Mouse (Mus musculus) liver, postnatal 0 days (tissue): ENCODE data around the gene Traip. TPM values are rescaled to one million over a fixed set of nuclear protein-coding genes. Genes with fewer than 3 reads are reported as not detected.

Experiments used
- ATAC-seq: fragments of 200-750 bp; cut with Nextera tagmentation; 2 replicates; pipeline ENCODE4 v1.8.0; 2017; ENCODE audit warnings: mild to moderate bottlenecking, moderate library complexity
- DNase-seq: peaks from one replicate; pipeline ENCODE4 v3.0.0-alpha.2; 2016
- H3K27ac ChIP-seq: fragments of 300-500 bp; sonication (generic); 2 replicates; pipeline ENCODE4 v1.5.1; 2014; ENCODE audit warnings: antibody characterized with exemption, moderate library complexity, mild to moderate bottlenecking, low read depth
- H3K27me3 ChIP-seq: fragments of 300-500 bp; sonication (generic); 2 replicates; pipeline ENCODE4 v1.6.1; 2014; ENCODE audit warnings: low read length, control low read depth, mixed read lengths; ENCODE audit not compliant: insufficient read depth
- H3K36me3 ChIP-seq: fragments of 300-500 bp; sonication (generic); replicated peaks from 2 replicates; pipeline ENCODE4 v1.6.1; 2014; ENCODE audit warnings: mild to moderate bottlenecking, control low read depth, low read length, moderate library complexity, mixed read lengths; ENCODE audit not compliant: insufficient read depth
- H3K4me1 ChIP-seq: fragments of 300-500 bp; sonication (generic); 2 replicates; pipeline ENCODE4 v1.6.1; 2014; ENCODE audit warnings: antibody characterized with exemption, mild to moderate bottlenecking, control low read depth; ENCODE audit not compliant: insufficient read depth
- H3K4me2 ChIP-seq: fragments of 300-500 bp; sonication (generic); 2 replicates; pipeline ENCODE4 v1.6.1; 2014; ENCODE audit warnings: low read depth, mild to moderate bottlenecking, low read length, moderate library complexity, mixed read lengths
- H3K4me3 ChIP-seq: fragments of 300-500 bp; sonication (generic); 2 replicates; pipeline ENCODE4 v1.5.1; 2014; ENCODE audit warnings: low read depth, low read length
- H3K9ac ChIP-seq: fragments of 300-500 bp; sonication (generic); replicated peaks from 2 replicates; pipeline ENCODE4 v1.6.1; 2014; ENCODE audit warnings: mild to moderate bottlenecking, moderate library complexity
- H3K9me3 ChIP-seq: fragments of 300-500 bp; sonication (generic); 2 replicates; pipeline ENCODE4 v1.6.1; 2016; ENCODE audit warnings: mild to moderate bottlenecking, control low read depth, low read length, mixed read lengths
- CTCF ChIP-seq: sonication (generic); IDR thresholded peaks from 2 replicates; pipeline ENCODE4 v1.5.1; 2016; ENCODE audit warnings: antibody characterized with exemption, low read depth
- EP300 ChIP-seq: IDR thresholded peaks from 2 replicates; pipeline ENCODE4 v1.6.1; 2016; ENCODE audit warnings: antibody characterized with exemption, low read depth, mild to moderate bottlenecking
- WGBS: fragments of 180-500 bp; shearing (Covaris S2); extraction: QIAGEN DNeasy Blood & Tissue Kit; methylation state at CpG from one replicate; pipeline ENCODE4 v1.1.7; 2014; ENCODE audit not compliant: insufficient replicate concordance; 5-methylcytosine and 5-hydroxymethylcytosine counted together
- polyA plus RNA-seq: library from polyadenylated mRNA; unstranded; fragments of >200 nt; fragmentation: Nextera tagmentation; extraction: Ambion mirVana; gene quantifications from 2 replicates; pipeline ENCODE4 v1.2.1, GENCODE M21; 2015

Gene Traip
- polyA plus RNA-seq, 1 experiment from 2014 or later = 6.5 TPM

- Histone ChIP-seq H3K9ac (no peak overlapping the region), H3K27ac (no peak overlapping the region), H3K4me1 (no peaks in the 10 kb centered on the region), H3K36me3 (peaks cover 26% of the 10 kb centered on the region), H3K4me3 (no peak overlapping the region), H3K27me3 (no peaks in the 10 kb centered on the region), H3K4me2 (no peak overlapping the region), H3K9me3 (no peaks in the 10 kb centered on the region)
- ATAC-seq = no peak
- TF ChIP-seq CTCF (peak; percentile 50), EP300 (no peak)
- no peak for DNase-seq
- 49% methylated on average over 5 of the region's 5 CpGs for WGBS
Observed at GRCm38 (mm10) chr9:107961881-107962280, 11.9 kb downstream of the Traip start.

DNA sequence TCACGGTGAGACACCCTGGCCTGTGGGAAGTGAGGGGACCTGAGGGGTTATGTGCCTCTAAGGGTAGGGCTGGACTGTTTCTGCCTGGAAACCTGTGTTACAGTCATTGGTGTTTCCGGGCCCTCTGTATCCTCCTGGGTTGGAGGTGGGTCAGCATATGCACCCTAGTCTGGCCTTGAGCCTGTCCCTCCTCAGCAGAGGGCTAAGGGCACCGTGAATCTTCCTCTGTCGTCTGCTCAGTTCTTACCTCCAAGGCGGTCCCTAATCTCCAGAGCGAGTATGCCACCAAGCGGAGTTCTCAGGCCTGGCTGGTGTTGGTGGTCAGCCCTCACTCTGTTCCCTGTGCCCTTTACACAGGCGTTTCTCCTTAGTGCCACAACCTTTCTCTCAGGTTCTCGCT is 13.0 kb downstream of the Traip start:
- DNase-seq (no peak), ATAC-seq (no peak)
- Histone ChIP-seq H3K27me3 (no peaks in the 10 kb centered on the region), H3K9ac (no peak overlapping the region), H3K9me3 (no peaks in the 10 kb centered on the region), H3K4me1 (peaks cover 4% of the 10 kb centered on the region; the same call in 1 of the 2 replicates), H3K4me3 (no peak overlapping the region), H3K4me2 (no peak overlapping the region), H3K36me3 (peaks cover 26% of the 10 kb centered on the region), H3K27ac (no peak overlapping the region)
- WGBS = 94% methylated on average over 9 of the region's 9 CpGs
- TF ChIP-seq CTCF (no peak), EP300 (no peak)

DNA sequence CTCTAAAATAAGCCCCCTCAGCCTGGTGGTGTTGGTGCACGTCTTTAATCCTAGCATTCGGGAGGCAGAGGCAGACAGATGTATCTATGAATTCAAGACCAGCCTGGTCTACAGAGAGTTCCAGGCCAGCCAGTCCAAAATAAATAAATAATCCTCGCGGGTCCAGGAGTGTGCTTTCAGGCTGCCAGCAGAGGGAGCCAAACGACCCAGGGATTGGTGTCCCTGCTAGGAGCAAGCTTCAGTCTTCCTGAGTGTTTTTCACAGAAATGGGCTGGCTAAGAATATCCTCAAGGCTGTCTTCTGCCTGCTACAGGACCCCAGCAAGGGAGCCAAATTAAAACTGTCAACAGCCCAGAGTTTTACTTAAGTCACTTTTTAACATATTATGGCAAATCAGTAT is 13.8 kb downstream of the Traip start:
- peak; percentile 93 for DNase-seq
- peak; percentile 80 for ATAC-seq
- Histone ChIP-seq H3K4me2 (no peak overlapping the region), H3K27me3 (no peaks in the 10 kb centered on the region), H3K9ac (no peak overlapping the region), H3K36me3 (peaks cover 25% of the 10 kb centered on the region), H3K4me3 (no peak overlapping the region), H3K4me1 (peaks cover 4% of the 10 kb centered on the region; the same call in 1 of the 2 replicates), H3K27ac (no peak overlapping the region), H3K9me3 (no peaks in the 10 kb centered on the region)
- 16% methylated on average over 5 of the region's 5 CpGs for WGBS
- TF ChIP-seq CTCF (peak; percentile 98), EP300 (peak; percentile 23; the same call in 1 of the 2 replicates)

DNA sequence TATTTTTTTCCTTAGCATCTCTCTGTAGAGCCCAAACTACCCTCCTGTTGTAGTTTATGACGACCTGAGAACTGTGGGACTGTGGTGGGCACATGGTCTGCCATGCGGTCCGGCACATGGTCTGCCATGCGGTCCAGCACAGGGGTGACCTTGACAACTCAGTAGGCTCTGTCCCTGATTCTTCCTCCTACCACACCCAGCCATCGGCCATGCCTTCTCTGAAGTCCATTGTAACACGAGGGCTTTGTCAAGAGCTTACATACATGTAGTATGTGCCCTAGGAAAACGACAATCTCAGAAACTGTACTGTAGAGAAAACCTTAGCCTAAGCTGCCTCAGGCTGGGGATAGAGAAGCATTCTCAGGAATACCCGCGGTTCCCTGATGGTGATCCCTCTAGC is 14.7 kb downstream of the Traip start:
- H3K27me3 ChIP-seq = no peaks in the 10 kb centered on the region
- H3K9me3 ChIP-seq = no peaks in the 10 kb centered on the region
- 87% methylated on average over 9 of the region's 9 CpGs for WGBS
- H3K36me3 ChIP-seq = peaks cover 24% of the 10 kb centered on the region
- no peak for TF ChIP-seq EP300
- TF ChIP-seq CTCF = no peak
- no peak overlapping the region for H3K27ac ChIP-seq
- peaks cover 4% of the 10 kb centered on the region; the same call in 1 of the 2 replicates for H3K4me1 ChIP-seq
- ATAC-seq (no peak), DNase-seq (no peak)
- H3K4me2 ChIP-seq = no peak overlapping the region
- H3K9ac ChIP-seq = no peak overlapping the region
- H3K4me3 ChIP-seq = no peak overlapping the region

DNA sequence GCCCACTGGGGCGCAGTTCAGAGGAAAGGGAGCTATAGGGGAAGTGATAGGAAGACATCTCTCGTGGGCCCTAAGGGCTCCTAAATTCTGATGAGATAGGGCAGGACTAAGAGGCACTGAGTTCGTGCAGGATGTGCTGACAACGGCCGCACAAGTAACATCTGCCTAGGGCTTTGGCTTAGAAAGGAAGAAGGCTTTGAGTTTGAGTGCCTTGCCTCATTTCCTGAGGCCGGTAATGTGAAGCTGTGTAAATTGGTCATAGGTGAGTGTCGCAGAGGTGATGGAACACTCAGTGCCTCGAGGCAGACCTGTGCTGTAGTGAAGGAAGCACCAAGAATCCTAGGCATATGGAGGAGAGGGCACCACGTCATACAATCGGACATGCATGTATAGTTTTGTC is 16.7 kb downstream of the Traip start:
- H3K9ac ChIP-seq = no peak overlapping the region
- peaks cover 15% of the 10 kb centered on the region for H3K4me1 ChIP-seq
- H3K27ac ChIP-seq = 0 out of 2 replicates have a peak overlapping the region, but pooled peaks have one; percentile 6
- no peak for ATAC-seq
- no peaks in the 10 kb centered on the region for H3K27me3 ChIP-seq
- H3K4me3 ChIP-seq = no peak overlapping the region
- TF ChIP-seq EP300 (no peak), CTCF (no peak)
- WGBS = 55% methylated on average over 10 of the region's 10 CpGs
- peaks cover 15% of the 10 kb centered on the region for H3K36me3 ChIP-seq
- no peak overlapping the region for H3K4me2 ChIP-seq
- DNase-seq = no peak
- no peaks in the 10 kb centered on the region for H3K9me3 ChIP-seq

DNA sequence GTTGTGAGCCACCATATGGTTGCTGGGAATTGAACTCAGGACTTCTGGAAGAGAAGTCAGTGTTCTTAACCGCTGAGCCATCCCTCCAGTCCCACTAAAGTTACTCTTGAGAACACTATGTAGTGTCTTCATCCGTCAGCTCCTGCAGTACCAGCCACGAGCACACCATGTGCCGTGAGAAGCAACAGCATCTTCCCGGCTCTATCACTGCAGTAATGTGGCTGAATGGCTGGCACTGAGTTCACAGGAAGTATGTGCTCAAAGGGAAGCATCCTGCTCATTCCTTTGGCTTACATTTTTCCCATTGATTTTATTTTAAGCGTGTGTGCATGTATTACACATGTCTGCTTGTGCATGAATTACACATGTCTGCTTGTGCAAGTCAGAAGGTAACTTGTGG is 17.5 kb downstream of the Traip start:
- WGBS = 78% methylated on average over 6 of the region's 6 CpGs
- Histone ChIP-seq H3K36me3 (peaks cover 10% of the 10 kb centered on the region), H3K4me3 (no peak overlapping the region), H3K9me3 (no peaks in the 10 kb centered on the region), H3K4me2 (no peak overlapping the region), H3K4me1 (peaks cover 21% of the 10 kb centered on the region), H3K27me3 (no peaks in the 10 kb centered on the region), H3K27ac (no peak overlapping the region), H3K9ac (no peak overlapping the region)
- TF ChIP-seq EP300 (no peak), CTCF (no peak)
- DNase-seq (no peak), ATAC-seq (no peak)

DNA sequence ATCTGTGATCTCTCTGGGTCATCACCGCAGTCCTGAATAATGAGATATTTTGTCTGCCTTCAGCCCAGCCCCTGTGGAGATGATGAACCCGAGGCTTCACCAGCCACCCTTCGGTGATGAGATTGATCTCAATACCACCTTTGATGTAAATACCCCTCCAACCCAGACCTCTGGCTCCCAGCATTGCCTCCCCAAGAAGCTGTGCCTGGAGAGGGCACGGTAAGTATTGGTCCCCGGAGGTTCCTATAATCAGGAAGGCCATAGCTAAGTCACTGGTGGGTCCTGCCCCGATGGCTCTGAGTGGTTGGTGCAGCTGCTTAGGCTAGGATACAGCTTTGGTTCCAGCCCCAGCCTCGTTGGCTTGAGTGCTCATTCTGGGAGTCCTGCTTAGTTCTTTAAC is 18.6 kb downstream of the Traip start:
- Histone ChIP-seq H3K9me3 (no peaks in the 10 kb centered on the region), H3K4me1 (peaks cover 31% of the 10 kb centered on the region), H3K4me3 (no peak overlapping the region), H3K4me2 (no peak overlapping the region), H3K36me3 (peaks cover 4% of the 10 kb centered on the region), H3K9ac (no peak overlapping the region), H3K27me3 (no peaks in the 10 kb centered on the region), H3K27ac (no peak overlapping the region)
- TF ChIP-seq CTCF (no peak), EP300 (no peak)
- ATAC-seq (no peak), DNase-seq (no peak)
- 88% methylated on average over 7 of the region's 7 CpGs for WGBS
